Mouse (Mus musculus) hematopoietic stem cell, adult 5-6 weeks (primary cell): ENCODE measurements around the gene Ms4a13. TPM values are rescaled to one million over a fixed set of nuclear protein-coding genes. Genes with fewer than 3 reads are reported as not detected.

Experiments used
- total RNA-seq: library from RNA; stranded (forward); fragments of 172-1452, 232-1000 nt; gene quantifications from 2 replicates; pipeline ENCODE4 v1.2.3, GENCODE M21; 2017

Ms4a13 gene
- total RNA-seq, 1 experiment from 2014 or later = not detected

Other genes starting within 250 kb of the Ms4a13 start
- gene Ccdc86, start 247.5 kb downstream of the Ms4a13 start, total RNA-seq = 20.8 and 23.7 TPM in 2 replicates
- not detected in 2 replicates for gene Ms4a10, start 222.1 kb downstream of the Ms4a13 start, total RNA-seq
- not detected in 2 replicates for gene Ms4a15, start 203.5 kb downstream of the Ms4a13 start, total RNA-seq
- not detected in 2 replicates for gene Ms4a18, start 178.7 kb downstream of the Ms4a13 start, total RNA-seq
- gene Ms4a8a, start 115.6 kb downstream of the Ms4a13 start, total RNA-seq = 0.55 TPM in 1 of 2 replicates, not detected in the other
- gene 1700017D01Rik, start 65.9 kb downstream of the Ms4a13 start, total RNA-seq = not detected in 2 replicates
- not detected in 2 replicates for gene 1700025F22Rik, start 31.4 kb downstream of the Ms4a13 start, total RNA-seq
- not detected in 2 replicates for gene Ms4a12, start 35.7 kb upstream of the Ms4a13 start, total RNA-seq
- gene Ms4a1, start 69.5 kb upstream of the Ms4a13 start, total RNA-seq = 0.38 TPM in 1 of 2 replicates, not detected in the other
- not detected in 2 replicates for gene Ms4a5, start 87.1 kb upstream of the Ms4a13 start, total RNA-seq
- gene Ms4a14, start 117.7 kb upstream of the Ms4a13 start, total RNA-seq = not detected in 2 replicates
- gene Ms4a7, start 139.4 kb upstream of the Ms4a13 start, total RNA-seq = 2.8 TPM in 1 of 2 replicates, not detected in the other
- gene Ms4a4a, start 178.8 kb upstream of the Ms4a13 start, total RNA-seq = not detected in 2 replicates
- gene Ms4a4c, start 208.0 kb upstream of the Ms4a13 start, total RNA-seq = 10.5 and 14.1 TPM in 2 replicates
- 1.1 and 4.7 TPM in 2 replicates for gene Ms4a4b, start 246.8 kb upstream of the Ms4a13 start, total RNA-seq